Mouse (Mus musculus) brain, adult 2 months (tissue): ENCODE measurements around the gene Hs3st2.
A peak's percentile ranks its signal among the peaks of the same experiment; 100 is the strongest.

Source experiments
- DNase-seq: peaks from one replicate; pipeline ENCODE4 v3.0.0; 2011; ENCODE audit warnings: low read depth, low spot score

The Hs3st2 gene

DNA sequence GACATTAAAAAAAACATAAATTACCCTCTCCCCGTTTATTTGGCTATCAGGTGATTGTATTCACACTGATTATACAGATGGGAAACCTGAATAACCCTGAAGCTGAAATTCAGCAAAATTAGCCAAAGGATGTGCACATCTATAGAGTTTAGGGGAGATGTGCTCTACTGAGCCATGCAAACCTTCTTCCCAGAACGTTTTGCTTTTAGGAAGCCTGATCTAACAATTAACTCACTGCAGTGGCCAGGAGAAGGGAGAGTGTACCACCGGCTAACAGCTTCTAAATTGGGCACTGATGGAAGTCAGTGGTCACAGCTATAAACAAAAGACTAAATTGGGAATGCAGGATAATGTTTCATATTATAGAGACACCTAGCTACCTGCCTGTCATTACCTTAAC is 66.4 kb downstream of the Hs3st2 start:
- DNase-seq = no peak

DNA sequence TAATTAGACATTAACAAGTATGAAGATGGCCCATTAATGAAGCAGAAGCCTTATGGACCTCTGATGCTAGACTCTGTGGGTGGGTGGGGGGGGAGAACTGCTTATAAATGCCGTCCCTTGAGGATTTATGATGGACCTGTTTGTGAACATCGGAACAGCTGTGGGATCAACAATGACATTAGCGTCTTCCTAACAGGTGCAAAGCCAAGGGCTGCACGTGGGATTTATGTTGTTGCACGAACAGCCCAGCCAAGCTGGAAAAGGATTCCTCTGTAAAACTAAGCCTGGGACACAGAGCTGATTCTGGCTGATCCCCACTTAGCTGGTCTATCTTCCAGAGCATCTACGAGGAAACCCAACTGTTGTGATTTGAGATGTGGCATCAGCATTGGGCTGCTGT is 69.0 kb downstream of the Hs3st2 start:
- DNase-seq = no peak

DNA sequence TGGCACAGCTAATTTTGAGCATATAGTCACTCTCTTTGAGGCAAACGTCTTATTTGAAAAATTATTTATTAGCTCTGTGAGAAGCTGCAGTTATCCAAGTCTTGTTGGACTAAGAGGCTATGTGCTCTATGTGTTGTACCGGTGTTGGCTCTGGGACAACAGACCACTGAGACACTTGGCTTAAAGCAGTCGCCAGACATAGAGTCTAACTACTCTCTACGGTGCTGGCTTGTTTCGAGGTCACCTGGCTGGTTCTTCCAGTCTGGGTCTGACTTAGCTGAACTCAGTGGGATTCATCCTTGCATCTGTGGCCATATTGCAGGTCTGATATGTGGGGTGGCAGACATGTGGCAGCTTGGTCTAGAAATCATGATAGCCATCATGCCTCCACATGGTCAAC is 72.8 kb downstream of the Hs3st2 start:
- no peak for DNase-seq

DNA sequence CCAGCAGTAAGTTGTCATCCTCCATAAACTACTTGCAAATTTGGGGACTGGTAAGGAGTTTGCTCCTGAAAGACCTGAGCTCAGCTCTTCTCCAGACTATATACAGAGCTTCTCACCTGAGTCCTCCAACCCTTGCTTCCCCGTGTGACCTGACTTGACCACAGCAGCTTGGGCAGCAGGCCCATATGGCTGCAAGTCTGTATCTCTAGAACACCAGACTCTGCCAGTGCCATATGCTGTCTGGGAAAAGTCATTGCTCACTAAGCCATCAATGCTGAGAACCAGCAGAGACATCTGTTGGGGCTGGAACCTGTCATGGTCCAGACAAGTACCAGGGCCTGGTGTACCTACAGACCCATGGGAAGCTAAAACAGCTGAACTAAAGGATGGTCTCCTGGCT is 73.5 kb downstream of the Hs3st2 start:
- peak; percentile 37 for DNase-seq

DNA sequence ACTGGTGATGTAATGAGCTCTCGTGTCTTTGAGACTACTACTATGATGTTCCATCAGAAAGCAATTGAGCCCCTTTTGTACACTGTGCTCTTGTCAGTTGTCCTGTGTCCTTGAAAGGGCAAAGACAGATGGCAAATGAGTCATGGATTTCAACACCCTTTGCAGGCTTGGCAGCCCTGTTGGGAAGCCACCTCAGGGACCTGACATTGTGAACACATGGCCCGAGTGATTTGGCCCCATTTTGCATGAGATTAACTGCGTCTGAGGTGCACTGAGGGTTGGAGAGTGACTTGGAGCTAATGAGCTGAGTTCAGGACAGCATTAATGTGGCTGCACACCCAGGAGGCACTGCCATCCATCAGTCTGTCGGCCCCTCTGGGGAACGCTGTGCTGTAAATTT is 74.7 kb downstream of the Hs3st2 start:
- peak; percentile 33 for DNase-seq

DNA sequence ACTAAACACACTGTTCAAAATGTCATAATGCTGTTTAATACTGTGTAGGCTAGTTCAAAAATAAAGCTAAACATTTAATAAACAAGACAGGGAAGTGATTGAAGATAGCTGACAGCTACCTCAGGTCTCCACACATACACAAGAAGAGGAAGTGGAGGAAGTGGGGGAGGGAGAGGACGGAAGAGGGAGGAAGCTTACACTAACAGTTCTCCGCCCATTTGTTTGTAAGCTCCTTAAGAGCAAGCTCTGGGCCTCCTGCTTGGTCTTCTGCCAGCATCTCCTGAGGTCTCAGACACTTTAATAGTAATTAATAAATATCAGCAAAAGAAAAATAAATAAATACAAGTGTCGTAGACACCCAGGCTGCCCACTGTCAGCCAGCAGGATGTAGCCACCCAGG is 77.8 kb downstream of the Hs3st2 start:
- DNase-seq = peak; percentile 30

DNA sequence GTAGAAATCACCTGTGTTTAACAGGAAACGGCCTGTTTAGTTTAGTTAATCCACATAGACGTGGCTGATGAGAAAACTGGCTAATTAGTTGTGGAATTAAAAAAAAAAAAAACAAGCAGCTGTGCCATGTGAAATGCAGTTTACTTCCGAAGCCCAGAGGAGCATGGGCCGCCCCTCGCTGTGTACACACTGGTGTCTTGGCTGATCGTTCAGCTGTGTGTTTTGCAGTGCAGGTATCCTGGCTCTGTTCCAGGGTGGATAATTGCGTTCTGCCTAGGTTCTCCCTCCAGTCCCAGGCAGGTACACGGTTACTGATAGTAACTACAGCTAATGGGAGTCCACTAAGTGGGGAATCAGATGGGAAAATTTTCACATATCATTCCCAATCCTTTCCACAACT is 86.6 kb downstream of the Hs3st2 start:
- no peak for DNase-seq

DNA sequence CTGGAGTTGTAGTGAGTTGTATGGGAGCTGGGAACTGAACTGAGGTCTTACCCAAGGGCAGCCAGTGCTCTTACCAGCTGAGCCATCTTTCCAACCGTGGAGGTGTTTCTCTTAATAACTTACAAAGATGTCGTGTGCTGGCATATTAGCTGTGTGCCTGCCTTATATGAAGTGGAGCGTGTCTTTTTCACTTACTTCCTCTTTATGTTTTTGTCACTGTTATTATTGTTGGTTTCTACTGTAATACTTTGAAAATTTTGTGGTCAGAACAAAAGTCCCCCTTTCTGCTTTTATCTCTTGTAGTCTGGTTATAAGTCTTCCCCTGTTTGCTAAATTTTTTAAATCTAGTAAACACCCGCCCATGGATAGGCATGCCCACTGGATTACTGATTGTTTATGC is 88.4 kb downstream of the Hs3st2 start:
- no peak for DNase-seq

DNA sequence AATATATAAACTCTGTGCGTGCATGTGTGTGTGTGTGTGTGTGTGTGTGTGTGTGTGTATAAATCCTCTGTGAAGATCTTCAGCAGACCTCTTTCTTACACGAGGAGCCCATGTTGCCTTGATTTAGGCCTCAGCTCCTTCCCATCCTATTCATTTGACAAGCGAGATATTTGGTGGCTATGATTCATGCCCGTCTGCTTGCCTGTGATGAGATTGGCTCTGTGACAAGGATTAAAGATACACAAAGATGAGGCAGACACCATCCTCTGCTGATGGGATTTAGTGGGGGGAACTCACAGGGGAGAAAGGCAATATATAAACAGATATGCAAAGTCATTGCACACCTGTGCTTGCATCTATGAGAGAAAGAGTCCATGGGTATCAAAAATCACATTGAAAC is 92.9 kb downstream of the Hs3st2 start:
- DNase-seq = peak; percentile 70

DNA sequence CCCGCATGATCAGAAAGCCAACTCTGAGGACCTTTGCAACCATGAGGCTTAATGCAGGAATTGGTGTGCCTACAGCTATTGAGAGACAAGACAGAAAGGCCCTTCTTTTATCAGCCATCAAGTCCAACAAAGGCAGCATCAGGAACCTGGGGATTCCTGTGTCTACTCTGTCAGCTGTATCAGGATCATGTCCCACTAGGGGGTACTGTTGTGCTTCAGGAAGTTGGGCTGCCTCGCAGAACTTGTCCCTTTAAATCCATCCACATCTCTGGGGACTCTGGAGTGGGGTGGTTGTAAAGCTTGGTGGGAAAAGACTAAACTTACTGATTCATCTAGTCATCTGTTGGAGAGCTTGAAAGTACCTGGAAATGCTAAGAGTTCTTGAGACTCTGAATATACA is 93.6 kb downstream of the Hs3st2 start:
- peak; percentile 81 for DNase-seq

DNA sequence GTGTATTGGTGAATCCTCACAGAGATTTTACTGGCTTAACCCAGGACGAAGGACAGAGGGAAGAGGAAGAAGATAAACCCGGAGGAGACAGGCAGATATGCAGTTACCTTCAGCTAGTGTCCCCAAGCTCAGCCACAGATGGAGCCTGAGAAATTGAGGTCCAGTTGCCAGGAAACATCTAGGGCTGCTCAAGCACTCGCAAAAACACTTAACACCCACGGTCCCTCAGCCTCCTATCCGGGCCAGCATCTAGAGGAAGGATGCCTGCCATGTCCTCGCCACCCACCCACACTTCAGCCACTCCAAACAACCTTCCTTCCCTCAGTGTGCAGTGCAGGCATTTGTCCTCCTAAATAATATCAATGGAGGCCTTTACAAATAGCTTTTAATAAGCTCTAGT is 95.6 kb downstream of the Hs3st2 start:
- DNase-seq = peak; percentile 87

DNA sequence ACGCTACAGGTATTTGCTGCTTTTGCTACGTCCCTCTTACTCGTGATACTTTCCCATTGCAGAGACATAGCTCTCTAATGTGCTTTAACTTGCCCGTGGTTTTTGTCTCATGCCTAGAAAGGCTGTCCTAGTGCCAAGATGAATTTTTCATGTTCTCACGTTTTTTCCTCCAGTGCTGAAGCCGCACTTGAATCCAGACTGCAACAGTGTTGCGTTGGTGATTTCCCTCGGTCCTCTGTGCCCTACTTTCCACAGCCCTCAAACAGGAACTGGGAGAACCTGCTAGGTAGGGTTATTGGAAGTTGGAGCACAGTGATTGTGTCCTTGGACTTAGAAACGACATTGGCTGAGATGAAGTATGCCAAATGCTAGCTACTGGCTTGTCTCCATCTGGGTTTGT is 97.7 kb downstream of the Hs3st2 start:
- peak; percentile 70 for DNase-seq

DNA sequence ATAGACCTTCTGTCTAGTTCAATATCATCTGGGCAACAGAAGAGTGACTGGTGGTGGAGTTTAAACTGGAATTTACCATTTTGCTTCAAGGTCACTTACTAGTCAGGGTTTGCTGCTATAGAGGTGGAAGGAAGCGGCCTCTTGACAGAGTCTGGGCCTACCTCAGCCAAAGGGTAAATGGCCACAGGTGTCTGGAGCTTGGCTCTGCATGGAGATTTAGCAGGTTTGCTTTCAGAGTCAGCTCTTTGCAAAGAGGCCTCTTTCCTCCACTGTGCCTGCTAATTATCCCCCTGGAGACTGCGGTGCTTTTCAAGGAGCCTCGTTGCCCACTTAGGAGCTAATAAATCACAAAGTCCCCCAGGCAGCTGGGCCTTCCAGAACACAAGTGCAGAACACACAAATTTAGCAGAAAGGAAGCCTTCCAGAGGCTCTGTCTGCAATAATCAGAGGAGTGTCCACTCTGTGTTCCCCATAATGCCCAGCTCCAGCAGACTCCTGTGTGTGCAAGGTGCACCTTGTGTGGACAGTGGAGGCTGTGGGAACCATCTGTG is 99.9 kb downstream of the Hs3st2 start:
- peak; percentile 33 for DNase-seq

DNA sequence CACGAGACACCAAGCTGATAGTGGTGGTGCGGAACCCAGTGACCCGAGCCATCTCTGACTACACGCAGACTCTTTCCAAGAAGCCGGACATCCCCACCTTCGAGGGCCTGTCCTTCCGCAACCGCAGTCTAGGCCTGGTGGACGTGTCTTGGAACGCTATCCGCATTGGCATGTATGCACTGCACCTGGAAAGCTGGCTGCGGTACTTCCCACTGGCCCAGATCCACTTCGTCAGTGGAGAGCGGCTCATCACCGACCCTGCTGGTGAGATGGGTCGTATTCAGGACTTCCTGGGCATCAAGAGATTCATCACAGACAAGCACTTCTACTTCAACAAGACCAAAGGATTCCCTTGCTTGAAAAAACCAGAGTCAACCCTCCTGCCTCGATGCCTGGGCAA is 108.9 kb downstream of the Hs3st2 start:
- DNase-seq = no peak

DNA sequence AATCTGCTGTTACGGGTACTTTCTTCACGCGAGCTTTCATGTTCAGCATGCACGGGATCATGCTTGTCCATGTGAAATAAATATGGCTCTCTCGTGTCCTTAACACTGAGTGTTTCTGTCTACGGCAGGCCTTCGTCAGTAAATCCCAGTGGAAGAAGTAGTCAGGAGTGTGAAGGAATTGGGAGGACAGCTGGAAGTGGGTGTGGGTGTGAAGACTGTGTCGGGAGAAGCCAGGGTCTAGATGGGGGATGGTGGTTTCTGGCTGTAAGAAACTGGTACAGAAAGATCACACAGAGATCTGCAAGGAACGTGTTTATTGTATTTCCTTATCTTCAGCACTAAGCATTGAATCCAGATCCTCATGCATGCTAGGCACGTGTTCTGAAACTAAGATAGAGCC is 110.0 kb downstream of the Hs3st2 start:
- DNase-seq = peak; percentile 91

DNA sequence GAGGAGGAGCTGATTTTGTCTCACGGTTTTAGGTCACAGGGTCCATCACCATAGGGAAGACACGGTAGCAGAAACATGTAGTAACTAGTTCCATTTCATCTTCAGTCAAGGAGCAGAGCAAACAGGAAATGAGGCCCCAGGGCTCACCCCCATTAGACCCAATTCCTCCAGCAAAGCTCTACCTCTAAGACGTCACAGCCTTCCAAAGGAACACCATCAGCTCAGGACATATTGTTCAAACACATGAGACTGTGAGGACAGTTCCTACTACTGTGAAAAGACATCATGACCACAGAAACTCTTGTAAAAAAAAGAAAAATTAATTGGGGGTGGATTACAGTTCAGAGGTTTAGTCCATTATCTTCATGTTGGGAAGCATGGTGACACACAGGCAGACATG is 125.1 kb downstream of the Hs3st2 start:
- DNase-seq = no peak

DNA sequence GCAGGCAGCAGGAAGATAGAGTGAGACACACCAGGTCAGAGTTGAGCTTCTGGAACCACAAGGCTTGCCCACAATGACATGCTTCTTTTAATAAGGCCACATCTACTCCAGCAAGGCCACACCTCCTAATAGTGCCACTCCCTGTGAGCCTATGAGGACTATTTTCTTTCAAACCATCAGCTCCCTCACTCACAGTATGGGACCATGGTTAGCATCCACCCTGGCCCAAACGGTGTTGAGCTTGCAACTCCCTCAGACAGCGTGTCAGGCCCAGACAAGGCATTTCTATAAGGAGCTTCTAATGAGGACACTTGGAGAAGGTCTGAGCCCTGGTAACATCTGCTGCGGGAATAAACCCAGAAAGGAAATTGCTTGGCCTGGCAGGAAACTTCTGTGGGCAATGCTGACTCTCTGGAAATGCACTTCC is 125.5 kb downstream of the Hs3st2 start:
- DNase-seq = peak; percentile 67

DNA sequence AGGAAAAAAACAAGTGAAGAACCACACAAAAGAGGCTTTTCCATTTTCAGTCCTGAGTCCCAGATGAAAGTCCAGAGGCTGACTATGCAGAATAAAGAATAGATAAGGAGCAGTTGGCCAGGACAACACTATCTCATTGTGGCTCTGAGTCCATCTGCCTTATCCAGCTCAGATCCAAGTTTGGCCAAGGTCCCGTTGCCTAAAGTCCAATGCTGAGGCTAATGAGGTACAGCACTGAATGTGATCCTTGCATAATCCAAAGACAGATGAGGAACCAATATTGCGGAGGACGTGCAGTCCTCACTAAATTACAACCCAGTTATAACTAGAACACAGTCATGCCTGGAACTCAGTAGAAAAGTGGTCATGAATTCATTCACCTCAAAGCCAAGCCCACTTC is 130.5 kb downstream of the Hs3st2 start:
- no peak for DNase-seq

DNA sequence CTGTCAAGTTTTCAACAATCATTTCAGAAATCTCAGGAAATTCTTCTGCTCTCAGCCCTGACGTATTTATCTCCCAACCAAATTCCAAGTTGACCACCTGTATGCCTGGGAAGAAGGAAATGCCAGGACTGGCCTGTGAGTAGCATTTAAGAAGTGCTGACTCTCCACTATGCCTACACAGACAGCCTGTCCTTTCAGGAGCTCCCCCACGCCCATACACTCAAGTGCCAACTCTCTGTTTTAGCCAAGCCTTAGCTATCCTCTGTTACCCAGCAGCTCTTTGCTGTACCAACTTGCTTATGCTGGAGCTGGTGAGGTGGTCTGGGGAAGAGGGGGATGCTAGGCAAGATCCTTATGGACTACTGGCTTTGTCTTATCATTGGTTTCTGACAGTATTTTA is 137.4 kb downstream of the Hs3st2 start:
- DNase-seq = no peak

DNA sequence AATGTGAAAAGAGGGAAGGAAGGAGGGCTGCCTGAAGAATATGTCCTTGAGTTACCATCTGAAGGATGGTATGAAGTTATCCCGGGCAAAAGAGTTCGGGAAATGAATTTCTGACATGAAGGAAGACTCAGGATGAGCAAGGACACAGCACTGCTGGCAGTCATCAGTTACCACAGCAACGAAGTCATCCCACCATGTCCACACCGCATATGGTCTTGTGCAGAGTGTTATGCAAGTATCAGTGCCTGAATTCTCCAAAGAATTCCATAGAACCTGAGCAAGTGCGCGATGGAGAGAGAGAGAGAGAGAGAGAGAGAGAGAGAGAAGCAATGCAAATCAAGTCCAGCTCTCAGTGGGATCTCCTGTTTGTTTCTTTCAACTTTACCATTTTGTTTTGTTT is 142.0 kb downstream of the Hs3st2 start:
- DNase-seq = peak; percentile 63

DNA sequence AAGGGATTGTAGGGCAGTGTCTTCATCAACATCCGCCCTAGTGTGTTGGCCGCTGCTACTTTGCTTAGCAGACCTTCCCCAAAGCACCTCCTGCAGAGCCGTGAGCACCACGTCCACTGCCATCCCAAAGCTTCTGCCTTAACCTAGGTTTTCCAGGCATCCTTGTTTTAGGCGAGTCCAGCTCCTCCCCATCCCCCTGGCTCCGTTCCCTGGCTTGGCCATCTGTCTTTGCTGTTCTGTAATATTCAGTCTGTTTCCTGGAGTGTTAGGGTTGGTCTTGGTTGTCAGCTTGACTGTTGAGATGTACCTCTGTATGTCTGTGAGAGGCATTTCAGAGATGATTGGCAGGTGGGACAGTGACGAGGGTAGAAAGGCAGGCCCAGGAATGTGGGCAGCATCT is 142.7 kb downstream of the Hs3st2 start:
- DNase-seq = peak; percentile 39

DNA sequence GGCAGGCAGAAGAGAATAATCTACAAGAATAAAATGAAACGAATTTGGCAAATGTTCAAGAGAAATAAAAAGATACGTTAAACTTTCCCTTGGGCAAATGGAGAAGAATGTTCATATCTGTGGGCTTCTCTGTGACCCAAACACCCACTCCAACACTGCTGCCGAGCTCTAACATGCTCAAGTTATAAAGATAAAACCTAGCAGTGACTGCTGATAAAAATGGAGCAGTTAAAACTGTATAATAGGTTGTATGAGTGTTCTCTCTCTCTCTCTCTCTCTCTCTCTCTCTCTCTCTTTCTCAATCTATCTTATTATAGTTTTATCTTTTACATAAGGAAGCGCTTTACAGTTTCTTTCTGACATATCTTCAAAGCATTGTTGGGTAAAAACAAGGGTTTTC is 144.3 kb downstream of the Hs3st2 start:
- no peak for DNase-seq

DNA sequence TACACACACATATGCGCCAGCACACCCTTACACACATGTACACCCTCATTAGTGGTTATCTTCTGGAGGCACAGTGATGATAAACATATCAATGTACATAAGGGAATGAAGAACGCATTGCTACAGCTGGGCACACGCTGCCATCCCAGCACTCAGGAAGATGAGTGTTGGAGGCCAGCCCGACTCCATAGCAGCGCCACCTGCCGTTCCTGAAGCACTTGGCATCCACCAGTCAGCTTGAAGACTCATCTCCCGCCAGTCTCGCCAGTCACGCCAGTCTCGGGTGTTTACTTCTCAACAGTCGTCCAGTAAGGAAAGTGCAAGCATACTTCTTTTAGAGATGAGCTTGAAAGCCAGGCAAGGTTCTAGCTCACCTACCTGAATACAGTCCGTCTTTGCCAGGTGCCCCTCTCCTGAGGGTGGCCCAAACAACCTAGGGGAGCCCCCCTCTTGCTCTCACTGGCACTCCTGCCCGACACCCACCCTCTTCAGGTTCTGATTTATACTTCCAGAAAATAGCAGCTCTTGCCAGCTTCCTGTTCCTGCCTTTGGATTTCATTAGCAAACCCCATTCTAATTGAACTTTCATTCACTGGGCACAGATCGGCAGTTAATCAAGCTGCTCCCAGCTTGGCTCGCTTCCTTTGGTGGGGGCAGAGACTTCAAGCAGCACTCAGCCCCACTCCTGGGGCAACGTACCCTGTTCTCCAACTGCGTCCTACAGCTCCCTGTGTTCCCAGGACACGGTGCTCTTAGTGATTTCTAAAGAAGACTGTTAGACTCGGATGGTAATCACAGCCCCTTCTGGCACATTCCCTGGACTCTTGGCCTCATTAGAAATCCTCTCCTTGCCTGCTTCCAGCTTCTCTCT is 148.0 kb downstream of the Hs3st2 start:
- peak; percentile 80 for DNase-seq

DNA sequence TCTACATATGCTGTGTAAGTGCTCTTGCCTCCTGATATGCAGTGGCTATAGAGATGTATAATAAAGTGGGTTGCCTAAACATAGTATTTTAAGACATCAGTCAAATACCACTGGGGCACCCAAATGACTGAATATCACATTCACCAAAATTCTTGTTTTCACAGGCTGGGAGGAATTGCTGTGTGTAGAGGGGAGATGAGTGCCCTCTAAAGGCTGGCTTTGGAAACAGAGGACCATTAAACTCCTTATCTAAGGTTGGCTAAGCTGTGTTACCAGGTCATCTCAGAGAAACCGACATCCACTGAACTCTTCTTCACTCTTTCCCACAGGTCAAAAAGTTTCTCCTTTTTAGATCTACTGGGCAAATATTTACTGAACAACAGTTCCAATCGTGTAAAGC is 150.8 kb downstream of the Hs3st2 start:
- DNase-seq = peak; percentile 63
